Mouse (Mus musculus) small intestine, adult 10 weeks (tissue): ENCODE data around the gene Itgax. TPM values are rescaled to one million over a fixed set of nuclear protein-coding genes. Genes with fewer than 3 reads are reported as not detected.

Source experiments
- polyA plus RNA-seq: library from polyadenylated mRNA; stranded (reverse); fragments of 350-450 nt; fragmentation: Illumina TruSeq; extraction: RNeasy Lipid Tissue Mini Kit (QIAGEN cat#74804); gene quantifications from one replicate; pipeline ENCODE4 v1.2.3, GENCODE M21; 2014; ENCODE audit warnings: low replicate concordance

Gene Itgax
- polyA plus RNA-seq: 9.9 TPM

GRCm38 (mm10) chr7:128128741-128129720 is at the start of gene Itgax:
Gene Itgax (plus strand): TSS chr7:128129547.

DNA sequence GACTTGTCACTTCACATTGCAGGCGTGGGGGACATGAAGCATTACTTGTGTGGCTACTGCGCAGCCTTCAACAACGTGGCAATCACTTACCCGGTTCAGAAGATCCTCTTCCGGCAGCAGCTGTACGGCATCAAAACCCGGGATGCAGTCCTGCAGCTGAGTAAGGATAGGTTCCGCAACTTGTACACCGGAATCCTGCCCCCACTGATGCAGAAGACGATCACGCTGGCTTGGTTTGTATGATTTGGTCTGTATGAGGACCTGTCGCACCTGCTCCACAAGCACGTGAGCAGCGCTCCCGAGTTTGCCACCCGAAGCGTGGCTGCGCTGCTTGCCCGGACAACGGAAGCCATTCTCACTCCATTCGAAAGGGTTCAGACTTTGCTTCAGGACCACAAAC is 24.7 kb downstream of the Itgax start, which contains the start of gene Itgad:
Itgad (plus strand) TSS at position 301 of the 400 bp plus-strand sequence.

Other genes starting within 250 kb of the Itgax start
- not detected for gene Prss53, start 238.6 kb upstream of the Itgax start, polyA plus RNA-seq
- not detected for gene Gm21974, start 234.1 kb upstream of the Itgax start, polyA plus RNA-seq
- gene Vkorc1, start 233.9 kb upstream of the Itgax start, polyA plus RNA-seq: 24.9 TPM
- gene Bckdk, start 225.5 kb upstream of the Itgax start, polyA plus RNA-seq: 1.1 TPM
- 5.7 TPM for gene Kat8, start 217.0 kb upstream of the Itgax start, polyA plus RNA-seq
- gene Prss8, start 199.4 kb upstream of the Itgax start, polyA plus RNA-seq: 0.26 TPM
- not detected for gene Prss36, start 182.8 kb upstream of the Itgax start, polyA plus RNA-seq
- gene Fus, start 162.1 kb upstream of the Itgax start, polyA plus RNA-seq: 567 TPM
- gene Pycard, start 135.7 kb upstream of the Itgax start, polyA plus RNA-seq: 89.0 TPM
- gene Trim72, start 125.6 kb upstream of the Itgax start, polyA plus RNA-seq: not detected
- gene Itgam, start 66.9 kb upstream of the Itgax start, polyA plus RNA-seq: 7.9 TPM
- gene Gm49368, start 66.9 kb upstream of the Itgax start, polyA plus RNA-seq: not detected
- gene Itgad, start 24.8 kb downstream of the Itgax start, polyA plus RNA-seq: 0.56 TPM
- not detected for gene Cox6a2, start 76.8 kb downstream of the Itgax start, polyA plus RNA-seq
- 0.19 TPM for gene Armc5, start 107.8 kb downstream of the Itgax start, polyA plus RNA-seq
- 3.6 TPM for gene 9130023H24Rik, start 108.5 kb downstream of the Itgax start, polyA plus RNA-seq
- 5.0 TPM for gene Tgfb1i1, start 117.3 kb downstream of the Itgax start, polyA plus RNA-seq
- gene Slc5a2, start 136.1 kb downstream of the Itgax start, polyA plus RNA-seq: not detected
- gene BC017158, start 168.6 kb downstream of the Itgax start, polyA plus RNA-seq: 9.7 TPM